ENCODE assay signal across 21 mouse cellular contexts in genomic region chr17:34578070-34578469, GRCm38 (mm10).
"Had no signal": no experiment of that assay in that cellular context is flagged by ENCODE, and none has a peak within 500 bp of the region (broad histone marks: within the 10 kb centered on the region; RNA-seq: fewer than 3 reads in every experiment).

No protein-coding gene starts in this region.

- H3K4me3 ChIP-seq: kidney, embryonic 15.5 days; limb, embryonic 12.5 days; limb, embryonic 15.5 days; myocyte; neural tube, embryonic 13.5 days; stomach, embryonic 15.5 days had no signal

- H3K27me3 ChIP-seq: kidney, embryonic 15.5 days; limb, embryonic 15.5 days; neural tube, embryonic 13.5 days; stomach, embryonic 15.5 days had no signal

- H3K36me3 ChIP-seq: kidney, embryonic 15.5 days; limb, embryonic 12.5 days; limb, embryonic 15.5 days; neural tube, embryonic 13.5 days; stomach, embryonic 15.5 days had no signal

- H3K4me1 ChIP-seq: kidney, embryonic 15.5 days; neural tube, embryonic 13.5 days had no signal

- H3K9ac ChIP-seq: kidney, embryonic 15.5 days; limb, embryonic 12.5 days; limb, embryonic 15.5 days; liver, embryonic 14.5 days; liver, postnatal 0 days; lung, embryonic 14.5 days; neural tube, embryonic 13.5 days; stomach, embryonic 15.5 days had no signal

- H3K4me2 ChIP-seq: kidney, embryonic 15.5 days; limb, embryonic 12.5 days; limb, embryonic 15.5 days; liver, embryonic 11.5 days; lung, embryonic 14.5 days; midbrain, embryonic 11.5 days; neural tube, embryonic 13.5 days; stomach, embryonic 15.5 days had no signal

- ATAC-seq: liver, postnatal 0 days; lung, postnatal 0 days had no signal

- H3K9me3 ChIP-seq: kidney, embryonic 15.5 days; limb, embryonic 12.5 days; limb, embryonic 15.5 days; neural tube, embryonic 13.5 days; stomach, embryonic 15.5 days had no signal

- DNase-seq: kidney, adult 11 months; kidney, adult 8-10 months; kidney, postnatal 10 days; kidney, postnatal 36 days; left cerebral cortex, postnatal 4 days; liver, postnatal 0 days; lung, embryonic 14.5 days; midbrain, embryonic 14.5 days; thymus, postnatal 14 days; thymus, postnatal 4 days had no signal

- H3K27ac ChIP-seq: kidney, embryonic 15.5 days; limb, embryonic 12.5 days; limb, embryonic 15.5 days; liver, embryonic 14.5 days; macrophage; neural tube, embryonic 13.5 days; stomach, embryonic 15.5 days had no signal
